Mouse (Mus musculus) cerebellum, adult 18-20 months (tissue): ENCODE data around the gene Dctd.

Experiments used
- DNase-seq, 2 experiments: peaks; one replicate each; pipeline ENCODE4 v3.0.0; 2021

The Dctd gene

DNA sequence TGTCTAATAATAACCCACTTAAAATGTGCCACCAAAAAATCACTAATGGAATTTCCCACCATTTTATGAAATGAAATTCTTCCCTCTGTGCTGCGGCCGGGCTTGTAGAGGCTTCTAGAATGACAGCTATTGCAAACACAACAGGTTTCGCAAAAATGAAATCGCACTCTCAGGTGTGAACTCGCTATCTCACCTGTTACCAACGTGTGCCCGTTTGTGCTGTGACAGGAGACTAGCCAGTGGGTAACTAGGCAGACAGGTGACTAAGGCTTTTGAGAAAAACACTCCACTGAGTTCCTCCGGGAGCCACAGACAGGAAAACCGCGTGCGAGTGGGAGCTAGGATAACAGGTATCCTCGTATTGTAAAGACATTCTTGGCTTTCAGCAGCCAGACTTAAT is at the start of gene Dctd:
Dctd (plus strand) TSS at position 301 of the 400 bp plus-strand sequence.
- DNase-seq = no peak

GRCm38 (mm10) chr8:48053611-48054010 is 45.3 kb upstream of the Dctd start:
- no peak for DNase-seq

DNA sequence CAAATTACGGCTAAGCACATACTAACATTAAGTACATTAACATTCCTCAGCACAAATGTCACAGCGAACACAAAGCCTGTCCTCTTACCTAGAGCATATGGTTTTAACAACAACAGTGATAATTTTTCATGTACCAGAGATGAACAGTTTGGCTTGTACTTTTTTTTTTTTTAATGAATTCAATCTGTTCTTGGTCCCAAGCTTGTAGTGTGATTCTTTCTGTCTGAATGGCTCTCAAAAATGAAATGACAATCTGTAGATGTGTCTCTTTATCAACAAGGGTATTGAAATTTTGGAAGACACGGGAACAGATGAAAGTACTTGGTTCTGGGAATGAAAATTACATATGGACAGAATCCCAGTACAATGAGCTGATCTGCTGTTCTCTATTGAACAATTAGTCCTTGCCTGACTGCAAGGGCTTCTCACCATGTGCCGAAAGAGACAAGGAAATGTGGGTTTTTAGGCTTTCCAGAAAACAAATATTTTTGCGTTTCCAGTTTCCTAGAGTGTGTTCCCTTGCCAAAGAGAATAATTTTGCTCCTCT is 35.3 kb upstream of the Dctd start:
- DNase-seq = no peak

GRCm38 (mm10) chr8:48074149-48074548 is 24.7 kb upstream of the Dctd start:
- no peak for DNase-seq

GRCm38 (mm10) chr8:48082343-48082742 is 16.5 kb upstream of the Dctd start:
- no peak for DNase-seq

DNA sequence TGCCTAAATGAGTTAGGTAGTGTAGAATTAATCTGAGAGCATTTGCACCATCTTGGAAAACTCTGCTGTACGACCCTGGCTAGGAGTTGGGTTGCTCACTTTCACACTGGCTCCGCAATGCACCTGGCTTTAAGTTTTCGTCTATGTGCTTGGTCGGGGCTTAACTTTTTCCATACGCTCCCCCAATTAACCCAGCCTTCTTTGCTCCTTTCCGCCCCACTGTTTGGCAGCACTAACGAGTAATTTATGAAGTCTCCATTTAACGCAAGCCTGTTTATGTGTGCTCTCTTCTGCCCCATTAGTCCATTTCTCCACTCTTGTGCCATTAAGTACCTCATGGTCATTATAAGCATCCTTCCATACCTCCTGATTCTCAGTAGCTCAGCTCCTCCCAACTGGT is 8.2 kb upstream of the Dctd start:
- no peak for DNase-seq

DNA sequence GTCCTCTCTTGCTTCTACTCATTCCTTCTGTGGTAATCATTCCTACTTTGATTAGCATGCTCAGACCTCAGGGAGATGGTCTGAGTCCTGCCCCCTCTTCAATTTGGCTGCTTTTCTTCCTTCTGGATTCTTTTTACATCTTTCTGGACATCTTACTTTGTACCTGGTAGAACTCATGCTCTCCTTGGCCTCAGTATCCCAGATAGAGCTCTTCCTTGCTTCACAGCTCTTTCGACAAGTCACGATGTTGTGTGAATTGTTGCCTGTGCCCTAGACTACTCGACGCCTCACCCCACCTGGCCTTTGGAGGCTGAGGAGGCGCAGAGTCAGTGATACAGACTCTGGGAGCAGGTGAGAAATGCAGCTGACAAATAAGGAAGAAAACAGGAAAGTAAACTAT is 3.5 kb upstream of the Dctd start:
- DNase-seq = no peak

DNA sequence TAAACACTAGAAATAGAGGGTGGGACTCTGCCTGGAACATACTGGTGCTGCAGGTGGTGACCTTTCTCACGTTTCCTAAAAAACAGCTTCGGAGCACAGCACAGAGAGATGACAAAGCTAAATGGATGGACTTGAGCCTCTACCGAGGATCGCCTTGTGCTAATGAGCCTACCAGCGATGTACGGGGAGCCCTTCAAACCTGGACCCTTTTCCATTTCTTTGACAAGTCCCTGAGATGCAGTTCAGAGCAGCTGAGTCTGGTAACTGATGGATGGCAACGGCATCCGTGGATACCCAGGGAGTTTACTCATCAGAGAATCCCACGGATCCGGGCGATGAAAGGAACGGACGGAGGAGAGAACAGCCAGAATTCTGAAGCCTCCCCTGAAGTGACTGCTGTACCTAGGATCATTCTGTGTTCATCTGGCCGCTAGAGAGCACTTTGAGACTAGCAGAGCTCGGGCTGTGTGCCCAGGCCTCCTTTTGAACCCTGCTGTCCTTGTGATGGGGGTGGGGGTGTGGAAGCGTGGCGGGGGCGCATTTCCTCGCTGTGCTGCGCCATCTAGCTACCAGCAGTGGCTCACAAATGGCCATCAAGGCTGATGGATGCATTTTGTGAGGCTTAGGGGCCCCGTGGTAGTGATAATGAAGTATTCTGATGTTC is 1.6 kb upstream of the Dctd start:
- peak; percentile 74 for DNase-seq

GRCm38 (mm10) chr8:48098081-48098639 is 732 bp upstream of the Dctd start:
- DNase-seq = no peak

DNA sequence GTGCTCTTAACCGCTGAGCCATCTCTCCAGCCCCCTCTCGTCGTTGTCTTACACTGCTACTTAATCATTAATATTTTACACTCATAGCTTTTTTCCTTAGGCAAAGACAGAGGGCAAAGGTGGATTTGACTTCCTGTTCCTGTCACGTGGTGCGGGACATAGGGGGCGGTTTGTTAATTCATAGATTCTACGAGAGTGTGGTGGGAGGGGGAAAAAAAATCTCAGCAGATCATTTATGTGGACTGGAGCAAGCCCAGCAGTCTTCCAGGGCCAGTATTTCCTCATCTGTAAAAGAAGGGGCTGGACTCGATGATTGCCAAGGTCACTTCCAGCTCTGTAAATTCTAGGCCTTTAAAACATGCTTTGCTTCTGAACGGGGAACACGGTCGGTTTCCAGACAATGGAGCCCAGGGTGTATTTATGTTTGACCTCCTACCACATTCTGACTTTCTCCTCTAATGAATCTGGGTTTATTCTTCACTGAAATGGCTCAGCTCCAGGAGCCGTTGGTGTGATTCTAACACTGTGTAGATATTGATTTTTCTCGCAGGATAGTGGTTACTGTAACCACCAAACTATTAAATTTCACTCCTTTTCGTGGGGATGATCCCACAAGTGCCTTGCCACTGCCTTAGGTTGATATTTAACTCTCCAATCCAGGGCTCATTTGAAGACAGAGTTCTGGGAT is 1.4 kb downstream of the Dctd start:
- no peak for DNase-seq

- DNase-seq = no peak
These were observed 10.5 kb downstream of the Dctd start for GRCm38 (mm10) chr8:48109373-48109855.

DNA sequence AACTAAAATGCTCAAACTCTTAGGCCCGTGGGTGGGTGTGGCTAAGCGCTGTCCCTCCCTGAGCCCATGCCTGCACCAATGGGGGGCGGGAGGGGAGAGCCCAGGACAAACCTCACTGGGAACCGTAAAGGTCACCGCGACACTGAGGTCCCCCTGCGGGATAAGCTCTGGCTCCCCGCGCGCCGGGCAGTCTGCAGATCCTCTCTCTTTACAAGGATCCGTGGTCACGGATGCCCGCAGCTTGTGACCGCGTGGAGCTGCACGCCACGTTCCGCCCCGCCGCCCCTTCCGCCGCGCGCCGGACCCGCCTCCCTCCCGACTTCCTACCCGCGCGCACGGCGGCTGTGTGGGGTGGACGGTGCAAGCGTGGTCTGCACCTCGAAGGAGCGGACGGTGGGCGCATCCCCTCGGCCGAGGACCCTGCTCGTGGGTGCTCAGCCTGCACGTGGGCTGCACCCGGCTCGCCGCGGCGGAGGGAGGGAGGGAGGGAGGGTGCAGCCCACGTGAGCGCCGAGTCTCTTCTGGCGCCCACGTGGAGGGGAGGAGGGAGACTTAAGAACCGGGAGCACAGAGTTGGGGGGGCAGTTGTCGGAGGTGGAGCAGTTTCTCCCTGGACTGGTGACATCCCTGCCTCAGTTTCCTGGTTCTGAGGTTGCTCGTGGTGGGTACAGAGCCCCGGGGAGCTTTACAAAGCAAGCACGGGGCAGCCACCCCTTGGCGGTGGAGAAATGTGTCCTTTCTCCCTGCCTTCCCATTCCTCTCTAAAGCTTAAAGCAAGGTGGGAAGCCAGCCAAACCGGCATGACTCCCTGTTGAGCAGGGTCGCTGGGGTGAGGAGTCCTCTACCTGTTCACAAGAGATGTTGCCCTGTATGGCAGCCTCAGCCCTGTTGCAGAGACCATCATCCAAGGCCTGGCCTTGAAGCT is 11.2 kb downstream of the Dctd start:
- DNase-seq = peak; percentile 35 to 44

DNA sequence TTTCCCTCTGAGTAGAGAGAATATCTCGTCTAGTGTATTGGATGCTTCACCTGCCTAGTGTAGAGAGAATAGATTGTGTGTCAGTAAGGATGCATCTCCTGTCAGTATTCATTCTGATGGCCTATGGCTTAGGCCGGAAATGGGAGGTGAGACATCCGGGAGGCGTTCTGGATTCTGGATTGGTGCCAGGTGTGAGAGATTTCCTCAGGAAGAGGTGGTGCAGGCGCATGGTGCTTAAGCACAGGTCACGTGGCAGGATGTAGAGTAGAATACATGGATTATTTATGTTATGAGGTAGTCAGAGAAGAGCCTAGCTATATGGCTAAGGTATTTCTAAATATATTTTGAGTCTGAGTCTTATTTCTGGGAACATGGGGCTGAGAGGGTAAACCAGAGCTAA is 15.7 kb downstream of the Dctd start:
- DNase-seq = no peak

DNA sequence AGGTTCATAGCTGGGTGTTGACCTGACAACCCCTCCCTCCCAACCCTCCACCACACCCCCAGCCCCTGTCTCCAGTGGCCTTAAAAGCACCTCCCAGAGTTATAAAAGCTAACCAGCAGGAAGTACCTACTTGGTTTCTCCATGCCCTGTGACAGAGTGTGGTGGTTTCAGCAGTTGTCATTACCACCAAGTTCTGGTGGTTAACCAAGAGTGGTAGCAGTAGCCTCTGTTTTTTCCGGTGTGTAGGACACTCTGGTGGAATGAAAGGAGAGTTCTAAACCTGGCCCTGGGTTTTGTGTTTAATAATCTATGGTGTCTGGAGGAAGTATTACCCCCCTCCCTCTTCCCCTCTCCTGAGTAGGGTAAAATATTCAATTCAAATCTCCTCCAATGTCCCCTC is 24.1 kb downstream of the Dctd start:
- no peak for DNase-seq

DNA sequence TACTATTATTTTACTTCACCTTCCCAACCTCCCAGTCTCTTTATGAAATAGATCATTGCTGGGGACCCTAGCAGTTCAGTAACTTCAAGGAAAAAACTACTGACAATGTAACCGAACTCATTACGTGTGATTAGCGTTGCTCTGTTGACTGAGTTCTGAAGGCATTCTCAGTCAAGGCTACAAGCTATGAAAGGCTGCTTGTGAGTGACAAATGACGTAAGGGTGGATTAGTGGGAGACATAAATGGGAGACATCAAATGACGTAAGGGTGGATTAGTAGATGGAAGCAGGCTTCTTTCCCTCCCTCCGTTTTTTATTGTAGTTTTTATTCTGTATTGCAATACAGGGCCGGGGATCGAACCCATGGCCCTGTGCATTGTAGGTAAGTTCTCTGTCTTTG is 26.0 kb downstream of the Dctd start:
- no peak for DNase-seq

DNA sequence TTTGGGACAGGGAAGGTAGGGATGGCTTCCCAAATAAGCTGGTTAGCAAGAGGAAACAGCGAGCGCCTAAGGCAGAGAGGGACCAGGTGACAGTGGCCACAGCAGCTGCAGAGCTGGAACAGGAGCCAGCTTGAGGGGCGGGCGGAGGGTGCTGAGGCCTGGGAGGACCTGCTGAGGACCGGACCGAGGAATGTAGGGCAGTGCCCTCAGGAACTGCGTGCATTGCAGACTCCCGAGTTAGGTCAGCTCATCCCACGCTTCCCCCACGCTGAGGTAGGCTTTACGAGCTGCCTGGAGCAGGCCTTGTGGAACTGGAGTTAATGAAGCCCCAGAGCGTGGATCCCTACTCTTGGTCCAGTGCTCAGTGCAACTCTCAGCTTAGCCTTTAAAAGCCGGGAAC is 28.1 kb downstream of the Dctd start:
- DNase-seq = no peak

DNA sequence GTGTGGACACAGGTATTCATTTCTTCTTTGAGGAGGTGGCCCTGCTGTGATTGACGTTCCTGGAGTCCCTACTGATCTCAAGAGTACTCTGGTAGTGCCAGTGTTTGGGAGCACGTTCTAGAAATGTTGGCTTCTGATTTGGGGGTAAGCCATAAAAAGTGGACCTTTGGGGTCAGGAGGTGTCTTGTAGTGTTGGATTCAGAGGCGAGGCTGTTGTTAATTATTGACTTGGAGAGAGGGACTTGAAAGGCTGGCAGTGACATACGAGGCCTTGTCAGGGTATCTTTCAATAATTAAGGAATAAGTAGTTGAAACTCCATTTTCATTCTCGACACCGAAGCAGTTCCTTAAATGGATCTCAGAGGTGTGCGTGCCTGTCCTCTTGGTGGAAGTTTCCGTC is 31.4 kb downstream of the Dctd start:
- DNase-seq = no peak

DNA sequence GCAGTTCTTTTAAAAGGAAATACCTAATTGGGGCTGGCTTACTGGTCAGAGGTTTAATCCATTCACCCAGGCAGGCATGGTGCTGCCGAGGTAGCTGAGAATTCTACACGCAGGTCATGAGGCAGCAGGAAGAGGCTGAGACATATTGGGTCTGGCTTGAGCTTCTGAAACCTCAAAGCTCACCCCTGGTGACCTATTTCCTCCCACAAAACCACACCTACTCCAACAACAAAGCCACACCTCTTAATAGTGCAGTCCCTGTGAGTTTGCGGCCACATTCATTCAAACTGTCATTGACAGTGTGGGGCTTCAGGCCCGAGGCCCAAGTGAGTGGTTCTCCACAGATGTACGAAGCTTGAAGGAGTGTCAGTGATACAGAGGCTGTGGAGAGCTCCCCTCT is 34.4 kb downstream of the Dctd start:
- DNase-seq = no peak

GRCm38 (mm10) chr8:48136804-48137650 is 38.1 kb downstream of the Dctd start:
- no peak for DNase-seq

- DNase-seq = no peak
These were observed 38.7 kb downstream of the Dctd start for GRCm38 (mm10) chr8:48137651-48137937.

GRCm38 (mm10) chr8:48141023-48141422 is 42.1 kb downstream of the Dctd start:
- DNase-seq = no peak

- DNase-seq = no peak
These were observed 46.9 kb downstream of the Dctd start for GRCm38 (mm10) chr8:48145766-48146165.
